Mouse (Mus musculus) thymus, adult 2 months (tissue): ENCODE measurements around the gene Sult2b1. TPM values are rescaled to one million over a fixed set of nuclear protein-coding genes. Genes with fewer than 3 reads are reported as not detected.
A peak's percentile ranks its signal among the peaks of the same experiment; 100 is the strongest.

Experiments
- DNase-seq: peaks from one replicate; pipeline ENCODE4 v3.0.0; 2021
- H3K27ac ChIP-seq: fragments of 200-500 bp; 2 replicates; pipeline ENCODE4 v1.5.1; 2012; ENCODE audit warnings: low read length, control low read depth; ENCODE audit not compliant: control insufficient read depth, insufficient read depth
- H3K27me3 ChIP-seq: fragments of 200-500 bp; 2 replicates; pipeline ENCODE4 v1.6.1; 2012; ENCODE audit warnings: mild to moderate bottlenecking, low read length, moderate library complexity, mixed read lengths; ENCODE audit not compliant: control insufficient read depth, insufficient read depth
- H3K36me3 ChIP-seq: fragments of 200-500 bp; 2 replicates; pipeline ENCODE4 v1.6.1; 2012; ENCODE audit warnings: mild to moderate bottlenecking, low read length, moderate library complexity; ENCODE audit not compliant: control insufficient read depth, insufficient read depth
- H3K4me1 ChIP-seq: fragments of 200-500 bp; replicated peaks from 2 replicates; pipeline ENCODE4 v1.6.1; 2012; ENCODE audit warnings: low read length; ENCODE audit not compliant: control insufficient read depth, insufficient read depth
- H3K4me3 ChIP-seq: fragments of 200-500 bp; 2 replicates; pipeline ENCODE4 v1.5.1; 2012; ENCODE audit warnings: mild to moderate bottlenecking, low read length, control low read depth, moderate library complexity; ENCODE audit not compliant: control insufficient read depth, insufficient read depth
- CTCF ChIP-seq: fragments of 200-500 bp; IDR thresholded peaks from 2 replicates; pipeline ENCODE4 v1.5.1; 2012; ENCODE audit warnings: mild to moderate bottlenecking, control low read depth, low read length, moderate library complexity, borderline replicate concordance; ENCODE audit not compliant: control insufficient read depth, poor library complexity, insufficient read depth; ENCODE audit errors: extremely low read depth
- POLR2A ChIP-seq: fragments of 200-500 bp; IDR thresholded peaks from 2 replicates; pipeline ENCODE4 v1.6.1; 2012; ENCODE audit warnings: mild to moderate bottlenecking, low read length, control low read depth, moderate library complexity; ENCODE audit not compliant: control insufficient read depth, poor library complexity, insufficient read depth; ENCODE audit errors: extremely low read depth
- WGBS: fragments of 180-500 bp; shearing (Covaris S2); methylation state at CpG from one replicate; pipeline ENCODE4 v1.1.7; 2018; 5-methylcytosine and 5-hydroxymethylcytosine counted together
- polyA plus RNA-seq: library from polyadenylated mRNA; depleted of rRNA; stranded (reverse); fragments of >200 nt; gene quantifications from 2 replicates; pipeline ENCODE4 v1.2.3, GENCODE M21; 2012

The Sult2b1 gene
- polyA plus RNA-seq, 1 experiment, result 3.9 TPM

DNA sequence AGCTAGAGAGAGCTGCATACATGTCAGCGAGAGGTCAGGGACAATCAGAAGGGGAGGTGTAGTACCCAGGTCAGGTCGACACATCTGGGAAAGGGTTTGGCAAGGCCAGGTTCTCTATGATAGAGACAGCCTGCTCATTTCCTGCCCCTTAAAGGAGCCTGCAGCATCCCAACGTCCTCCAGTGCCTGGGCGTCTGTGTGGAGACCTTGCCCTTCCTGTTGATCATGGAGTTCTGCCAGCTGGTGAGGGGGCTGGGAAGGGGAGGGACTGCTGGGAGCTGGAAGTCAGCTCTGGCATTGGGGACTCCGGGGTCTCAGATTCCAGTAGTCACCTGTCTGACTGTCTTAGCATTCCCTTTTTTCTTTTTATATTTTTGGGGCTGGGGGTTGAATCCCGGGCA, 6.3 kb upstream of the Sult2b1 start:
- no peak for DNase-seq
- Histone ChIP-seq H3K27ac (no peak overlapping the region), H3K36me3 (no peaks in the 10 kb centered on the region), H3K4me1 (peaks cover 12% of the 10 kb centered on the region; the same call in 1 of the 2 replicates), H3K27me3 (peaks cover 5% of the 10 kb centered on the region; the same call in 1 of the 2 replicates), H3K4me3 (no peak overlapping the region)
- 57% methylated on average over 6 of the region's 6 CpGs for WGBS
- TF ChIP-seq POLR2A, result no peak
- no peak for TF ChIP-seq CTCF

DNA sequence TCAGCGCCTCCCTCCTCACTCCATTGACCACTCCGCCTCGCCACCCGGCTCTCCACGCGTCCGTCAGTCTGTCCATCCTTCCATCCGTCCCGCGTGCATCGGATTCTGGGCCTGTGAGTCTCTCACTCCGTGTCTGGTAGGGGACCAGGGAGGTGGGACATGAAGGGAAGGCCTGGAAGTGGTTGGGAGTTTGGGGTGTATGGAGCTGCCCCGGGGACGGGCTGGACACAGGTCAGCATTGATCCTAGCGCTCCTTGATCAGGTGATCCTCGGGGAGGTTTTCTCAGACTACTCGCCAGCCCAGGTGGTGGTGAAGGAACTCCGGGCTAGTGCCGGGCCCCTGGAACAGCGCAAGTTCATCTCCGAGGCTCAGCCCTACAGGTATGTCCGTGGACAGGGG, 3.2 kb upstream of the Sult2b1 start:
- no peak for DNase-seq
- H3K36me3 ChIP-seq, result no peaks in the 10 kb centered on the region
- no peak overlapping the region for H3K4me3 ChIP-seq
- peaks cover 22% of the 10 kb centered on the region for H3K4me1 ChIP-seq
- WGBS, result 92% methylated on average over 22 of the region's 22 CpGs
- peaks cover 10% of the 10 kb centered on the region; the same call in 1 of the 2 replicates for H3K27me3 ChIP-seq
- no peak overlapping the region for H3K27ac ChIP-seq
- TF ChIP-seq CTCF, result no peak
- no peak for TF ChIP-seq POLR2A

DNA sequence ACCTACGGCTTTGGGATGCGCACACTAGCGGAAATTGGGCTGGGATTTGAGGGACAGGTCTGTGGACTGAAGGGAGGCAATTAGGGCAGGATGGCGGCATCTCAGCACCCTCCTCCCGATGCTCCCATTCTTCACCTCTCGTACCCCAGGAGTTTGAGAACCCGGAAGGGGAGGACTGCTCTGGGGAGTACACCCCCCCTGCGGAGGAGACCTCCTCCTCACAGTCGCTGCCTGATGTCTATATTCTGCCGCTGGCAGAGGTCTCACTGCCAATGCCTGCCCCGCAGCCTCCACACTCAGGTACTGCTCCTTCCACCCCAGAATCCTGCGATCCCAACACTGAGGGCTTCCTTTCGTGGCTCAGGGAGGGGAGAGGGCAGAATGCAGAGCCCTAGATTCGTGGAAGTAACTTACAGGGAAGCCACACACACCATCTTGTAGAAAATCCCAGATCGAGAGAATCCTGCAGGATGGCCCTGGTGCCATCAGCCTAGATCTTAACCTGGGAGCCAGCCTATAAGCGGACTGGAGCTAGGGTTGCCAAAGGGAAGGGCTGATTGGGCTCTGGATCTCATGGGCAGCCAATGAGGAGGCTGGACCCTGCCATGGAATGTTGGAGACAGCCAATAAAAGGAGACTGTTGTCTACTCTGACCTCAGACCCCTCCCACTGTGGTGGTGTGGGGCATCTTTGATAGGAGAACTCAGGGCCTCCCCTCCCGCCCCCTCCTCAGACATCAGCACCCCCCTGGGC, 2.4 kb upstream of the Sult2b1 start:
- Histone ChIP-seq H3K4me1 (peaks cover 21% of the 10 kb centered on the region), H3K27me3 (peaks cover 10% of the 10 kb centered on the region; the same call in 1 of the 2 replicates), H3K36me3 (no peaks in the 10 kb centered on the region), H3K4me3 (no peak overlapping the region), H3K27ac (no peak overlapping the region)
- 32% methylated on average over 17 of the region's 17 CpGs for WGBS
- TF ChIP-seq CTCF (no peak), POLR2A (no peak)
- no peak for DNase-seq

DNA sequence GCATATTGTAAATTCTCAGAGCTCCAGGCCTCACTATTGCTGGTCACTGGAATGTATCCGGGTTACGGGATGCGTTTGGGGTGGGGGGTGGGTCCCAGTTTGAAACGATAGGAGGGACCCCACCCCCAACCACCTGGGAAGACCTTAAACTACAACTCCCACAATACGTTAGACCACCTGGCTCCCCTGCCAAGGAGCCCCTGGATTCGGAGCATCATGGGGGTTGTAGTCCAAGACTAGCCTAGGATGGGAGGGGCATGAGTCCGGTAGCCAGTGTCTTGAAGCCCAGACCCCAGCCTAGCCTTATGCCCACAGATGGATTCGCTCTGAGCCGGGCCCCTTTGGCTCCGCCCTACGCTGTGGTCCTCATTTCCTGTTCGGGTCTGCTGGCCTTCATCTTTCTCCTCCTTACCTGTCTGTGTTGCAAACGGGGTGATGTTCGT, 1.7 kb upstream of the Sult2b1 start:
- H3K27me3 ChIP-seq, result peaks cover 10% of the 10 kb centered on the region; the same call in 1 of the 2 replicates
- 12% methylated on average over 14 of the region's 14 CpGs for WGBS
- no peak for TF ChIP-seq CTCF
- no peak for TF ChIP-seq POLR2A
- H3K4me1 ChIP-seq, result peaks cover 19% of the 10 kb centered on the region
- H3K4me3 ChIP-seq, result no peak overlapping the region
- no peak overlapping the region for H3K27ac ChIP-seq
- DNase-seq, result no peak
- no peaks in the 10 kb centered on the region for H3K36me3 ChIP-seq

DNA sequence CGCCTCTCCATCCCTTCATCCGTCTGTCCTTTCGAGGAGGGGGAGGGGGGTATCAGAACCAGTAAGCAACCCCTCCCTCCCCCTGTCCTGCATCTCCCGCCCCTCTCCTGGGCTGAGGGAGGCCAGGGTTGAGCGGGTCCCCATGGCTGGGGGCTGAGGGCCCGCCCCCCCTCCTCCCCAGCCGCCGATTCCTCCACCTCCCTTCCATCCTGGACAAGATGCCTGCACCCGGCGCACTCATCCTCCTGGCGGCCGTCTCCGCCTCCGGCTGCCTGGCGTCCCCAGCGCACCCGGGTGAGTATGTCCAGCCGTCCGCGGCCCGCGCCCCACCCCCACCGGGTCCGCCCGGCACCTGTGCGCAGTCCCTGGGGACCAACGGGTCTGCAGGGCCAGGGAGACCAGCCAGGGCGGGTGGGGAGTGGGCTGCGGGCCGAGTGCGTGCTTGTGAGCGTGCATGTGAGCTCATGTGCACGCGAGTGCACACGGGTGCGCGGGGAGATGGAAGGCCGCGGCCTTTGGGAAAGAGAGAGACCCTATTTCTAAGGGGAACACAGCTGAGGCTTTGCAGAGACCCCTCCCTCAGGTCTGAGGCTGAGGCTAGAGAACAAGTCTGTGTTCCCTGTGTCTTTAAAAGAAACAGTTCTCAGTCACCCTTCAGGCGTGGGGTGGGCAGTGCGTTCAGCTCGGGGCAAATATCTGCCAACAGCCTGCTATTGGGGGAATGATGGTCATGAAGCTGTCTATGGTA, 1.1 kb upstream of the Sult2b1 start:
- no peaks in the 10 kb centered on the region for H3K36me3 ChIP-seq
- 7% methylated on average over 40 of the region's 42 CpGs for WGBS
- no peak overlapping the region for H3K4me3 ChIP-seq
- no peak for DNase-seq
- TF ChIP-seq POLR2A, result no peak
- no peak for TF ChIP-seq CTCF
- no peak overlapping the region for H3K27ac ChIP-seq
- peaks cover 19% of the 10 kb centered on the region for H3K4me1 ChIP-seq
- H3K27me3 ChIP-seq, result peaks cover 10% of the 10 kb centered on the region; the same call in 1 of the 2 replicates

DNA sequence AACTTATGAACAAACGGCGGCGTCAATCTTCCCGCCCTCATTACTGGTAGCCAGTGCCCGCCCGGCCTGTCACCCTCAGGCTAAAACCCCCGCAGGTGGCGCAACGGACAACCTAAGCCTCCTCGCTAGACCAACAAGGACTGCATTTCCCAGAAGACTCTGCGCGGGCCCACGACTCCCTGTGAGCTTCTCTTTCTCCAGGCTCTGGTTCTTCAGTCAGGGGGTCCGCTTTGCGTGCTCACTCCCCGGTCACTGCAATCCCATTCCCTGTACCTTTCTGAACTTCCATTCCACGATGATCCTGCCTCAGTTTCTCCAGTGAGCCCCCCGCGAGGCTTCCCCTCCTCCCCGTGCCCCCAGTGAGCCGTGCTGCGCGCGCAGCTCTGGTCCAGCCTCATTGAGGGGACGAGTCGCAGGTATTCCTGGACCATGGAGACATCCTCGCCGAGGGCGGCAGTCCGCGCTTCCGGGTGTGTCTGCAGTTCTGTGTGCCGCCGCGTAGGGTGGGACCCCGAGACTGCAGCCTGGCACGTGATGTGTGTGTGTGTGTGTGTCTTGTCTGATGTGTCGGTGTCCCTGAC, 868 bp downstream of the Sult2b1 start, which contains the start of gene Lmtk3:
TSS of gene Lmtk3 (plus strand) at position 228 of the 581 bp plus-strand sequence.
- TF ChIP-seq POLR2A, result 0 out of 2 replicates have a peak, but pooled peaks have one; percentile 27
- no peak for TF ChIP-seq CTCF
- peaks cover 31% of the 10 kb centered on the region for H3K4me1 ChIP-seq
- H3K36me3 ChIP-seq, result no peaks in the 10 kb centered on the region
- peaks cover 10% of the 10 kb centered on the region; the same call in 1 of the 2 replicates for H3K27me3 ChIP-seq
- H3K27ac ChIP-seq, result no peak within 1 kb of the TSS
- WGBS, result 2% methylated on average over 38 of the region's 38 CpGs
- peak; percentile 51 for DNase-seq
- peak within 1 kb of the TSS; percentile 64 for H3K4me3 ChIP-seq
